Mouse (Mus musculus): ENCODE measurements at regions not wholly inside any gene's neighbourhood (a gene's known extent, or its start where the extent isn't known, plus 50 kb on each side); places are given as distances from the start of the nearest gene placed in this dataset.

DNA sequence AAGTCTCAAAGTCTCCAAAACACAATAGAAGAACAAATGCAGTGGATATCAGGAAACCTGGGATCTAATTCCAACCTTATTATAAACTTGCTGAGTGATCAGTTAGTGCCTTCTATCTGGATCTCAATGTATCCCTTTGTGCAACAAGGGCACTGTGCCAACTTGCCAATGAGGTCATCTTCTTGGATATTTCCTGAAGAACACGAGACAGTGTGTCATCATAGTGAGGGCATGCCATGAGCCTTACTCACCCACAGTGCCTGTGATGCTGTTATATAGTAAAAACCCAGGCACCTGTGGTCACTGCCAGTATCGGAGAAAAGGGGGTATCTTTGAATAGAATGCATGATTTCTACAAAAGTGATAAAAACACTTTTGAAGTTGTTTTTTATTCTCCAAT lies 60.2 kb upstream of the Cd34 start:
- peak; percentile 62 for DNase-seq (ENCODE audit: low spot score)

DNA sequence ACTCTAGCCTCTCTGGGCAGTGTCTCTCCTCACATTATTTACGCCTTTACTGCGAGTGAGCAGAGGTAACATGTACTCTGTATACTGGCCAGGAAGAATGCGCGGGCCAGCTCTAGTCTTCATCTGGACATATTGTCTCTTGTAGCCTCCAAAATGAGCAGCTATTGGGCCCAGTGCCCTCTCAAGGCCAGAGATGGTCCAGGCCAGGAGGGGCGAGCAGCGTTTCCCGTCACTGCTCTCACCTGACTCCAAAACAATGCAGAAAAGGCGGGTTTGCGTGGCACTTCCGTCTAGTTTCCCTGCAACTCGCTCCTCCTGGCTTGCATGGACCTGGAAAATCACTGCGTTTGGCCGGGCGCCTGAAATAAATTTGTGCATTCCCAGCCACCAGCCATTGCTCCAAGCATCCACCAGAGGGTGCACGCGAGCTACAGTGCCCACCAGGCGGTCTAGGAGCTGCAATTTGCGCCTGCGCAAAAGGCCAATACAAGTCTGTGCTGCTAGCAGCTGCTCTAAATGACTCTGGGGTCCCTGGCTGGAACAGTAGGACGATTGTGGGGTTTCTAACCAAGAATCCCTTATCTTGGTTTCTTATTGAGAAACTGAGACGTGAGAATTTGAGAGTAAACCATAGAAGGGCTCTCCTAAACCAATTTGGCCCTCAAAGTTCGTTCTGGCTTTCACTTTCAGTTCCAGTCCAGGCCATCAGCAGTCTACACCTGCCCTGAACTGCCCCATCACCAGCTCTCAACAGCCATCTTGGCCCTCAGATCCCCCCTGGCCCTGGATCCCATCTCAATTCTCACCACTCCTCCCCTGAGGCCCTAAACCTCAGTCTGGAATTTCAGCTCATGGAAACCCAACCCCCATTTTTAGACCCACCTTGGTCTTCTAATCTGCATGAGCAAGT lies 59.0 kb upstream of the Cd34 start:
- peak; percentile 95 for DNase-seq (ENCODE audit: low spot score)

DNA sequence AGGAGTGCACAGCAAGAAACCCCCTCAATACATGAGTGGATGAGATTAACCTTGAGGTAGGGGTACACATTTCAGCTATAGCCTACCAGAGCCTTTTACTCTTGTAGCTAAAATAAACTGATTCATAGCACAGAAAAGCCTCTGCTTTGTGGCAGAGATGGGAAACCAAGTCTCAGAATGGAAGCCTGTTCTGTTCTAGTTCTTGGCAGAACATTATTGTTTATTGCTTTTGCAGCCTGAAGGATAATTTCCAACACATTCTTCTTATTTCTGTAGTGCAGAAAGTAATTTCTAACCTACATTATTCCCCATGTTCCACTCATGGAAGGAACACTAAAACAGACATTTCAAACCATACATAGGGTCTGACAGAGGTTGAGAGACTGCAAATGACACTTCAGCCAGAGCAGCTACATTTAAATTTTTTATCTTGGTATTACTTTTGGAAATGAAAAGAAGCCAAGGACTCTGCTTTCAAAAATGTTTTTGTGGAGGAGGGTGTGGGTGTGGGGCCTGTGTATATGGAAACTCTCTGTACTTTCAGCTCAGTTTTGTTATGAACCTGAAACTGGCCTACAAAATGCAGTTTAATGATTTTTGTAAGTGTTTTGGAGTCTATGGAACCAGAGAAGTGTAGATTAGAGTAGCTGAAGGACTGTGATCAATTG lies 56.9 kb upstream of the Cd34 start:
- DNase-seq (ENCODE audit: low spot score) = no peak

- DNase-seq (ENCODE audit: low spot score) = no peak
These were observed 53.4 kb upstream of the Cd34 start for GRCm38 (mm10) chr1:194885071-194885686.

GRCm38 (mm10) chr1:194885687-194886077 lies 52.9 kb upstream of the Cd34 start:
- peak; percentile 61 for DNase-seq (ENCODE audit: low spot score)
